Mouse (Mus musculus) heart, embryonic 11.5 days (tissue): ENCODE results near the gene Gm10134. TPM values are rescaled to one million over a fixed set of nuclear protein-coding genes. Genes with fewer than 3 reads are reported as not detected.

Source experiments
- ATAC-seq: fragments of 200-750 bp; cut with Nextera tagmentation; replicated peaks from 2 replicates; pipeline ENCODE4 v1.8.0; 2017; ENCODE audit warnings: moderate library complexity; ENCODE audit not compliant: insufficient number of reproducible peaks, low FRiP score, low TSS enrichment
- H3K27ac ChIP-seq: fragments of 300-500 bp; sonication (generic); 2 replicates; pipeline ENCODE4 v1.5.1; 2014; ENCODE audit warnings: mild to moderate bottlenecking, low read depth, low read length
- H3K27me3 ChIP-seq: fragments of 300-500 bp; sonication (generic); 2 replicates; pipeline ENCODE4 v1.6.1; 2014; ENCODE audit warnings: mild to moderate bottlenecking, low read length, mixed read lengths; ENCODE audit not compliant: control insufficient read depth, insufficient read depth
- H3K36me3 ChIP-seq: fragments of 300-500 bp; sonication (generic); 2 replicates; pipeline ENCODE4 v1.6.1; 2014; ENCODE audit warnings: mild to moderate bottlenecking, low read length, moderate library complexity, mixed read lengths; ENCODE audit not compliant: control insufficient read depth, insufficient read depth
- H3K4me1 ChIP-seq: fragments of 300-500 bp; sonication (generic); 2 replicates; pipeline ENCODE4 v1.6.1; 2014; ENCODE audit warnings: low read length; ENCODE audit not compliant: control insufficient read depth, insufficient read depth
- H3K4me2 ChIP-seq: fragments of 300-500 bp; sonication (generic); 2 replicates; pipeline ENCODE4 v1.6.1; 2014; ENCODE audit warnings: mild to moderate bottlenecking, moderate library complexity
- H3K4me3 ChIP-seq: fragments of 300-500 bp; sonication (generic); 2 replicates; pipeline ENCODE4 v1.5.1; 2014; ENCODE audit warnings: low read depth, low read length
- H3K9ac ChIP-seq: fragments of 300-500 bp; sonication (generic); 2 replicates; pipeline ENCODE4 v1.6.1; 2014; ENCODE audit warnings: mild to moderate bottlenecking, low read depth, low read length, moderate library complexity
- H3K9me3 ChIP-seq: fragments of 300-500 bp; sonication (generic); replicated peaks from 2 replicates; pipeline ENCODE4 v1.6.1; 2016; ENCODE audit warnings: low read length; ENCODE audit not compliant: control insufficient read depth
- WGBS: fragments of 180-500 bp; shearing (Covaris S2); extraction: QIAGEN DNeasy Blood & Tissue Kit; methylation state at CpG from one replicate; pipeline ENCODE4 v1.1.7; 2014; ENCODE audit not compliant: insufficient replicate concordance; 5-methylcytosine and 5-hydroxymethylcytosine counted together
- polyA plus RNA-seq: library from polyadenylated mRNA; unstranded; fragments of >200 nt; fragmentation: Nextera tagmentation; extraction: Ambion mirVana; gene quantifications from 2 replicates; pipeline ENCODE4 v1.2.1, GENCODE M21; 2014

Gm10134 gene
- polyA plus RNA-seq, 1 experiment from 2014 or later = not detected

- H3K4me3 ChIP-seq = no peak overlapping the region
- no peak overlapping the region for H3K4me2 ChIP-seq
- H3K36me3 ChIP-seq = peaks cover 5% of the 10 kb centered on the region
- H3K9ac ChIP-seq = peak overlapping the region; percentile 17; the same call in 1 of the 2 replicates
- 77% methylated on average over 8 of the region's 8 CpGs for WGBS
- H3K9me3 ChIP-seq = no peaks in the 10 kb centered on the region
- no peak overlapping the region for H3K27ac ChIP-seq
- no peaks in the 10 kb centered on the region for H3K27me3 ChIP-seq
- no peak for ATAC-seq
- peaks cover 47% of the 10 kb centered on the region for H3K4me1 ChIP-seq
Measured at GRCm38 (mm10) chr2:28537995-28538816, 32.3 kb downstream of the Gm10134 start.

GRCm38 (mm10) chr2:28538817-28539128, 32.9 kb downstream of the Gm10134 start:
- peaks cover 5% of the 10 kb centered on the region for H3K36me3 ChIP-seq
- H3K27me3 ChIP-seq = no peaks in the 10 kb centered on the region
- WGBS = 50% methylated on average over 1 of the region's 1 CpGs
- no peak overlapping the region for H3K4me3 ChIP-seq
- no peak overlapping the region for H3K27ac ChIP-seq
- peaks cover 45% of the 10 kb centered on the region for H3K4me1 ChIP-seq
- H3K9me3 ChIP-seq = no peaks in the 10 kb centered on the region
- peak overlapping the region; percentile 17; the same call in 1 of the 2 replicates for H3K9ac ChIP-seq
- ATAC-seq = no peak
- no peak overlapping the region for H3K4me2 ChIP-seq

DNA sequence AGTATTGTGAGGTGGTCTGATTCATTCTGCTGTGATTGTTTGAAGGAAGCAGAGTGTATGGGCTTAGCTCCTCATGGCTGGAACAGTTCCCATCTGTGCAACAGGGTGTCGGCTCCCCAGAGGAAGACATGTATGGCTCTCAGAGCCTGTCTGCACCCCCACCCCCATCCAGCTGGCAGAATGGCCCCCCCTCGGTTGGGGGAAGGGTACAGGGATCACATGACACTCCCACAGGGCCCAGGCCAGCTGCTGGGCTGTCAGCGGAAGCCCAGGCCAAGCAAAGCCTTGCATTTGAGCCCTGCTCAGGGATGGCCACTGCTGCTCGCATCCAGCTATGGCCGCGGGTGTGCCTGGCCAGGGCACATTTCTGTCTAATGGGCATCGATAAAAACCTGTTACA, 33.3 kb downstream of the Gm10134 start:
- Histone ChIP-seq H3K4me3 (no peak overlapping the region), H3K4me1 (peaks cover 41% of the 10 kb centered on the region), H3K9me3 (no peaks in the 10 kb centered on the region), H3K9ac (peak overlapping the region; percentile 17; the same call in 1 of the 2 replicates), H3K27ac (no peak overlapping the region), H3K27me3 (no peaks in the 10 kb centered on the region), H3K4me2 (no peak overlapping the region), H3K36me3 (peaks cover 8% of the 10 kb centered on the region)
- ATAC-seq = no peak
- WGBS = 46% methylated on average over 7 of the region's 7 CpGs

GRCm38 (mm10) chr2:28539949-28540348, 34.1 kb downstream of the Gm10134 start:
- Histone ChIP-seq H3K4me2 (no peak overlapping the region), H3K9me3 (no peaks in the 10 kb centered on the region), H3K4me1 (peaks cover 34% of the 10 kb centered on the region), H3K9ac (no peak overlapping the region), H3K4me3 (no peak overlapping the region), H3K27me3 (no peaks in the 10 kb centered on the region), H3K36me3 (peaks cover 8% of the 10 kb centered on the region), H3K27ac (no peak overlapping the region)
- WGBS = 60% methylated on average over 2 of the region's 2 CpGs
- ATAC-seq = no peak

DNA sequence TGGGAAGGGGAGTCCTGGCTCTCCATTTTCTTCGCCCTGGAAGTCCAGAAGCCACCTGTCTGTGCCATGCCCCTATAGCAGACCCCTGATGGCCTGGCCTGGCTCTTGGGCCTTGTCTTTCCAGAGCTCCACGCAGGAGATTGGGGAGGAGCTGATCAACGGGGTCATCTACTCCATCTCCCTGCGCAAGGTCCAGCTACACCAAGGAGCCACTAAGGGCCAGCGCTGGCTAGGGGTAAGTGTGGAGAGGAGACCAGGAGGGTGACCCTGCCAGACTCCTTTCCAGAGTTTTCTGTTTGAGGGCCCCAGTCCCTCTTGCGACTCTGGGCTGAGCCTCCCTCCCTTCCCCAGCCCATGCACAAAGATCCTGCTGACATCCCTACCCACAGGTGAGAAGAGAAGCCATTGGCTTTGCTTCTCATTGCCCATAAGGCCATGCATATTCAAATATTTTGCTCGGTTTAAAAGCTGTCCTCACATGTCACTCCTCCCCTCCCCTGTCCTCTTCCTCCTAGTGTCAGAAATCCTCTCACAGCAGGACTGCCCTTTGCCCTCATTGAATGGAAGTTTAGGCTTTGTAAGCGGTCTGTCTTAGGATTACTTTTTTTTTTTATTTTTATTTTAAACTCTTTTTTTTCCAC, 34.8 kb downstream of the Gm10134 start:
- H3K27ac ChIP-seq = no peak overlapping the region
- peaks cover 26% of the 10 kb centered on the region for H3K4me1 ChIP-seq
- ATAC-seq = no peak
- no peak overlapping the region for H3K4me3 ChIP-seq
- WGBS = 73% methylated on average over 8 of the region's 8 CpGs
- H3K9ac ChIP-seq = no peak overlapping the region
- H3K9me3 ChIP-seq = no peaks in the 10 kb centered on the region
- no peak overlapping the region for H3K4me2 ChIP-seq
- no peaks in the 10 kb centered on the region for H3K27me3 ChIP-seq
- H3K36me3 ChIP-seq = peaks cover 8% of the 10 kb centered on the region

GRCm38 (mm10) chr2:28543894-28544293, 38.0 kb downstream of the Gm10134 start:
- Histone ChIP-seq H3K4me3 (no peak overlapping the region), H3K27me3 (no peaks in the 10 kb centered on the region), H3K4me2 (no peak overlapping the region), H3K4me1 (peaks cover 12% of the 10 kb centered on the region), H3K9ac (peak overlapping the region; percentile 28; the same call in 1 of the 2 replicates), H3K9me3 (no peaks in the 10 kb centered on the region), H3K36me3 (peaks cover 8% of the 10 kb centered on the region), H3K27ac (no peak overlapping the region)
- ATAC-seq = no peak
- 87% methylated on average over 8 of the region's 8 CpGs for WGBS

DNA sequence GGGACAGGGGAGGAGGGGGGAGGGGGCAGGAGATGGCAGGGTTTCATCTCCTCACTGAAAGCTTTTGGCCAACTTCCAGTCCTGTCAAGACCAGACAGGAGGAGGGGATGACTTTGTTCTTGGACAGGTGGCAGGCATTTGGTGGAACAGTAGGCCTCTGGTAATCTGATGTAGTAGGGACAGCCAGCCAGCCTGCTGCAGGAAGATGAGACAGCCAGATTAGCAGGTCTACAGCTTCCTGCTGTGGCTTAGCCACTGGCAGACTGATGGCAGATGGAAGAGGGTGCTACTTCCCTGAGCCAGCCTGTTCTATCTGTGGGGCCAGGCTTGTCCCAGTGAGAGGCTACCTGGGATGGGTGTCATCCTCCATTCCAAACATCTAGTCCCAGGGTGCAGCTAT, 40.1 kb downstream of the Gm10134 start:
- no peak overlapping the region for H3K4me3 ChIP-seq
- H3K36me3 ChIP-seq = peaks cover 14% of the 10 kb centered on the region
- H3K27me3 ChIP-seq = no peaks in the 10 kb centered on the region
- ATAC-seq = no peak
- H3K9me3 ChIP-seq = no peaks in the 10 kb centered on the region
- H3K4me1 ChIP-seq = no peaks in the 10 kb centered on the region
- H3K9ac ChIP-seq = no peak overlapping the region
- H3K27ac ChIP-seq = no peak overlapping the region
- no peak overlapping the region for H3K4me2 ChIP-seq

GRCm38 (mm10) chr2:28546560-28546959, 40.7 kb downstream of the Gm10134 start:
- H3K4me3 ChIP-seq = no peak overlapping the region
- no peak overlapping the region for H3K27ac ChIP-seq
- H3K36me3 ChIP-seq = peaks cover 18% of the 10 kb centered on the region
- no peak overlapping the region for H3K4me2 ChIP-seq
- 67% methylated on average over 6 of the region's 6 CpGs for WGBS
- ATAC-seq = no peak
- H3K9ac ChIP-seq = no peak overlapping the region
- H3K27me3 ChIP-seq = no peaks in the 10 kb centered on the region
- no peaks in the 10 kb centered on the region for H3K9me3 ChIP-seq
- no peaks in the 10 kb centered on the region for H3K4me1 ChIP-seq
